Mouse (Mus musculus): ENCODE data around the gene Kank2.
A peak's percentile ranks its signal among the peaks of the same experiment; 100 is the strongest.

Gene Kank2

DNA sequence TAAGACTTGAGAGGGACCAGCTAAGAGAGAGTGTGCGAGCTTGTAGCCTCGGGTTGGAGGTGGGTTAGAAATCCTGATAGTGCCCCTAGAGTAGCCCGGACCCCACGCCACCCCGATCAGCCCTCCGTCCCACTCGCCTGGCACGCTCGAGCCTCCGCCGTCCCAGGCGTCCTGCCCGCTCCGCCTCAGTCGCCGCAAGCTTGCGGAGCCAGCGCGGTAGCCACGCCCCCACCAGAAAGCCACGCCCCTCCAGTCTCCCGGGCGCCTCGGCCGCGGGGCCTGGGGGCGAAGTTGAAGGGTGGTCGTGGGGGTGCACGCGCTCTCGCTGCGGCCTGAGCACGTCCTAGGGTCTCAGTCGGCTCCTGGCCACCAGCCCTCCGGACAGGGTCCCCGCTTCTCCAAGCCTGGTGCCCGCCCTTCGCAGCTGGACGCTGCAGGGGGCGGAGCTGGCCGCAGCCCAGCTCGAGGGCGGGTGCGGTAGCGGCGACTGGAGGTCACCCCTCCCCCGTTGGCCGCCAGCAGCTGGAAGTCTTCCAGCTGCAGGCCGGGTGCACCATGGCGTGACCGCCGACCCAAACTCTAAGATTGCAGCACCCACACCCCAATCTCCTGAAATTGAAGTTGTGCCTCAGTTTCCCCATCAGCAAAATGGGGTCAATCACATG lies at the start of gene Kank2:
Gene Kank2, minus strand, starts transcription at position 400 of the 665 bp plus-strand sequence.
- DNase-seq: peak; percentile 83

GRCm38 (mm10) chr9:21847926-21848325 lies 49.4 kb upstream of the Kank2 start:
- no peak for DNase-seq

DNA sequence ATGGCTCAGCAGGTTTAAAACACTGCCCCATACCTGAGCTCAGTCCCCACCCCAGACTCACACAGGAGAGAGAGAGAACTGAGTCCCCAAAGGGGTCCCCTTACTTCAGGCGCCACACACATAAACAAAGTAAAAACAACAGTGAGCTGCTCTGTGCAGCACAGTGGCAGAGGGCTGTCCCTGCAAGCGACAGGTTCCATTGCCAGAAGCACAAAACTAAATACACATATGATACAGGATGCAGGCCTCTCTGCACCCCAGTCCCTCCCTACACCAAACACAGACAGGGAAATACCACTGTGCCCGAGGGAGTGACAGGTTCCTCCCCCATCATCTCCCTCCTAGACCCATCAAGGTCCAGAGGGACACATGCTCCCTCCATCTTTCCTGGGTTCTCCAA lies 48.9 kb upstream of the Kank2 start:
- no peak for DNase-seq

GRCm38 (mm10) chr9:21846755-21847341 lies 48.3 kb upstream of the Kank2 start:
- no peak for DNase-seq

DNA sequence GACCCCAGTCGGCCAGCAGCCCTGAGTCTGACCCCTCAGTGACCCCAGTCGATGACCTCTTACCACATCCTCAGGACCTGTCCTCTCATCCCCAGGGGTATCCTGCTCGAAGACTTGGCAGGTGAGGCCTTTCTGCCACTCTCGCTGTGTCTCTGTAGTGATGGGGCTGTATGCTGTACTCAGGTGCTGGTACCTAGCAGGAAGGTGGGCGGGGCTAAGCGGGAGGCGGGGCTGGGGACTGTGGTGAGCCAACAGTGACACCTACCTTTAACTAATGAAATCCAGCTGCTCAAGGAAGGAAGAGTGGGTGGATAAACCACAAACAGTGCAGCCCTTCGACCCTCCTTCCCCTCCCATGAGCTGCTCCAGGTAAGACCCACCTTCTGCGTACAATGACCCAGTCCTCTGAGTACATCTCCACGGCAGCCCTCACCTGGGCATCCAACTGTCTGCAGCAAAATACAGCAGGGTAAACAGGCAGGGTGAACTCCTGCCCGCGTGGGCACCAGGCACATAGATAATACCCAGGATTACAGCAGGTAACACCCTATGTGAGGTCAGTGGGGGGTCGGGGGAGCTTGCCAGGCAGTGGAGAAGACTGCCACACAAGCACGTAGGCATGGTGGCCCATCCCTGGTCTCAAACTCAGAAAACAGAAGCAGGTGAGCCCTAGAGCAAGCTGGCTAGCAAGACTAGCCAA lies 47.0 kb upstream of the Kank2 start:
- no peak for DNase-seq

DNA sequence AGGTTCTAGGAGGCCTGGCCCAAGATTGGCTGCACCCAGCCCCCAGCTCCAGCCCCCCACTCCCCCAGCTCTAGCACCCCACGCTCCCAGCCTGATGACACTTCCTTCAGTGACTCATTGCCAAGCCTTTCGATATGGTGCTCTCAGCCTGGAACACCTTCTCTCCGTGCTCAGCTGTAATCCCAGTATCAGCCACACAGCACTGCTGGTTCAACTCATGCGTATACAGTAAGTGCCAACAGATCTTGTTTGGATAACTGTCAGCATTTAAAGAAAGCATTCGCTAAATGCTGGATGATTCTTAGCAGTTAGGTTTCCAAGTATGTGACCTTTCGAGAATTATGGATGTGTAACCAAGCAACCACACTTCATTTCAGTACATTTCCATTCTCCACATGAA lies 44.5 kb upstream of the Kank2 start:
- no peak for DNase-seq

DNA sequence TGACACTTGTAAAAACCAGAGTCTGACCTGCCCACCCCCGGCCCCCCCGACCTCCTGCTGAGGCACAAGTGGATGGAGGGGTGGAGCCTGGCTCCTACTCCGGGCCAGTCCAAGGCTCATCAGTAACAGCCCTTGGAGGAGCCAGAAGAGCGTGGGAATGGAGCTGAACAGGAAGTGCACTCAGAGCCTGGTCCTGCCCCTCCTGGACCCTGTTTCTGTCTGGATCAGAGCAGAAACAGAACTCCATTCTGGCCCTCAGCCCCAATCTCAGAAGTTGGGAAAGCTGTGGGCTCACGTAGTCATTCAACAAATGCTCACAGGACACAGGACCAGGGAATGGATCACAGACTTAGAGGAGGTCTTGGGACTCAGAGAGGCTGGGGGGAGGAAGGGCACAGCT lies 43.8 kb upstream of the Kank2 start:
- no peak for DNase-seq

GRCm38 (mm10) chr9:21841340-21841739 lies 42.8 kb upstream of the Kank2 start:
- no peak for DNase-seq

GRCm38 (mm10) chr9:21840115-21840787 lies 41.7 kb upstream of the Kank2 start:
- DNase-seq: peak; percentile 38

GRCm38 (mm10) chr9:21837690-21838089 lies 39.1 kb upstream of the Kank2 start:
- no peak for DNase-seq

DNA sequence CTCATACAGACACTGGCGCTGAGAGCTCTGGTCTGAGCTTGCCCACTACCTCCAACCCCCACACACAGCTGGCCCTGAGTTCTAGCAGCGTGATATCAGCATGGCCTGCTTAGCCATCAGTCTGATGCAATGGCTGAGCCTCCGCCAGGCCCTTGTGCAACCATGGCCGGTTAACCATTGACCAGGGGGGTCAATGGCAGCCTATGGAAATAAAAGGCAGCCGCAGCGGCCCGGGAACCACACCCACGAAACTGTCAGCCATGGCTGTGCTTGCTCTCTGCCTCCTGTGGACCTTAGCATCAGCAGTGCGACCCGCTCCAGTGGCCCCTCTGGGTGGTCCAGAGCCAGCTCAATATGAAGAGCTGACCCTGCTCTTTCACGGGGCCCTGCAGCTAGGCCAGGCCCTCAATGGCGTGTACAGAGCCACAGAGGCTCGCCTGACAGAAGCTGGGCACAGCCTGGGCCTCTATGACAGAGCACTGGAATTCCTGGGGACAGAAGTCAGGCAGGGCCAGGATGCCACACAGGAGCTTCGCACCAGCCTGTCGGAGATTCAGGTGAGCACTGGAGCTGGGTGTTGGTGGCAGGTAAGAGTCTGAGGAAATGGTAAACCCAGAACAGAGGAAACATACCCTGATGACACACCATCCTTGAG lies 36.8 kb upstream of the Kank2 start, which contains the start of gene Angptl8:
Gene Angptl8, plus strand, starts transcription at position 253 of the 655 bp plus-strand sequence.
- DNase-seq: no peak

GRCm38 (mm10) chr9:21831558-21832240 lies 33.2 kb upstream of the Kank2 start:
- DNase-seq: no peak

DNA sequence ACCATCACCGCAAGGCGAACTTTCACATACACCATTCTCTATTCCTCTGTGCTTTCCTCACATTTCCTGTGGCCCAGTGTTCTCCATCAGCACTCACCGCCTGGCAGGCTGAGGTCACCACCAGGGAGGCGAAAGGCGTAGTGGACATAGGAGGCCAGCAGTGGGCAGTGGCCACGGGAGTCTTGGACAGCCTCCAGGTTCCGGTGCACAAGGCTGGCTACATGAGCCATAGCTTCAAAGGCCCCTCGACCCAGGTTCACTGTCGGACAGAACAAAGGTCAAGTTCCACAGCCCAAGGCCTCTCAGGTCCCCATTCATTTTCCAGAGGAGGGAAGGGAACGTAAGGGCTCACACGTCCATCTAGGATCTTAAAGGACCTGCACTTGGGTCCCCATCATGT lies 32.4 kb upstream of the Kank2 start:
- no peak for DNase-seq

DNA sequence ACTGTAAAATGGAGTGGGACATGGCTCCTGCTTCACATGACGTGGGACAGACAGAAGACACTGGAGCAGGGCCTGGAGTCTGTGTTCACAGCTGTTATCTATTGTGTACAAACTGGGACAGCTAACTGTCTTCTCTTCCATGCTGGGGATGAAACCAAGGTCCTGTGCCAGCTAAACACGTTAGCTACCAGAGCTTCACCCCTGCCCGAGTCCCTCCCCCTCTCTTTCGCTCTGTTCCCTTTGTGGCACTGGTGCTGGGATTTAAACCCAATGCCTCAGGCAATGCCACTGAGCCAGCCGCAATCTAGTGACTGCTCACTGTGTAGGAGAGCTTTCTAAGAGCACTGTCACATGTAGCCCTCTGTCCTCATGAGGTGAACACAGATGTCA lies 31.9 kb upstream of the Kank2 start:
- DNase-seq: no peak

GRCm38 (mm10) chr9:21829834-21830460 lies 31.4 kb upstream of the Kank2 start:
- no peak for DNase-seq

- DNase-seq: no peak
Observed at GRCm38 (mm10) chr9:21824366-21824765, 25.8 kb upstream of the Kank2 start.

DNA sequence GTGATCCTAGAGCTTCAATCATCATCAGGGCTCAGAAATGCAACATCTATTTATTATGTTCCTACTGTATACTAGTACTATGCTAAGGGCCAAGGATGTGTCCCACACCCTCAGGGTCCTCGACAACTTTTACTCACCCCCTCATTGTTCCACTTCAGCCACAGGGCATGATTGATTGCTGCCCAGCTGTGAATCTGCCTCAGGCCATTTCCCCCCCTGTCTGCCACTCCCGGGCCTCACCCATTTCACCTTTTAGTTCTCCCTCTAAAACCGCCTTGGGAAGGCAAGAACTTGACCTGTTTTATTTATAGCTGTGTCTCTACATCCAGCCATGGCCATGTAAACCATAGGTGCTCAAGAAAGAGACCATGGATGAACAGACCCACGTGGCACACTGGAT lies 25.4 kb upstream of the Kank2 start:
- no peak for DNase-seq

DNA sequence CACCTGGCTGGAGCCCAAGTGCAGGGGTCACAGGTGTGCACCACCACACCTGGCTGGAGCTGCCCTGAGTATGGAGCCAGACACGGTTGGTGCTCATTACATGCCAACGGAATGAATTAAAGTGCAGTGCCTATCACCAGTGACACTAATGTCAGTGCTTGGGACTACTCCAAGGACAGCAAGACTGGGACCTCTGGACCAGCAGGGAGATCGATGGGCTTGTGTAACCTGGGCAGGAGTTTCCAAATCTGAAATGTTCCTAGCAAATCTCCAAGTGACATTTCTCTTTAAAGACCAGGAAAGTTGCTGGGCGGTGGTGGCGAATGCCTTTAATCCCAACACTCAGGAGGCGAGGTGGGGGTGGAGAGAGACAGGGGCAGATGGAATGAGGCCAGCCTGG lies 24.1 kb upstream of the Kank2 start:
- no peak for DNase-seq

GRCm38 (mm10) chr9:21820183-21820582 lies 21.6 kb upstream of the Kank2 start:
- DNase-seq: no peak

- no peak for DNase-seq
Observed at GRCm38 (mm10) chr9:21819181-21819729, 20.7 kb upstream of the Kank2 start.

DNA sequence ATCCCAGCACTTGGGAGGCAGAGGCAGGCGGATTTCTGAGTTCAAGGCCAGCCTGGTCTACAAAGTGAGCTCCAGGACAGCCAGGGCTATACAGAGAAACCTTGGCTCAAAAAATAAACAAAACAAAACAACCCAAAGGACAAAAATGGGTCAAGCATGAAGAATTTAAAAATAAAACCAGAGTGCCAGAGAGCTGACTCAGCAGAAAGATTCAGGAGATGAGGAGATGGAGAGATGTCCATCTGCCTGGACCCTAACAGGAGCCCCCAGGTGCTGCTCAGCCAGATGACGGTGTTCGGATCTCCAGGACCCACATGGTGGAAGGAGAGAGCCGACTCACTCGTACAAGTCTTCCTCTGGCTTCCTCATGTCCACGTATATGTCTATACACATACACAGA lies 20.0 kb upstream of the Kank2 start:
- DNase-seq: no peak

DNA sequence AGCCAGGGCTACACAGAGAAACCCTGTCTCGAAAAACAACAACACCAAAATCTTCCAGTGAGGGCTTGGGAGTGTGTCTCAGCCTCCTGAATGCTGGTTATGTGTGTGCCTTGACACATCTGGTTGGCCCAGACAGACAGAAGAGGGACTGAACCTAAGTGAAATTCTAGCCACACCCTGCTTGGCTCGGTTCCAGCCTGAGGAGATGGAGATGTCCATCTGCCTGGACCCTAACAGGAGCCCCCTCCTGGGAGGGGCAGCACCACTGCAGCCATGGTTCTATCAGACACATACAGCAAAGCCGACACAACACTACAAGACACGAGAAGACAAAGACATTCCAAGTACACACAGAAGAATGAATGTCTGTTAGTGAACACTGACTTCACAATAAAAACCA lies 19.6 kb upstream of the Kank2 start:
- DNase-seq: no peak

Measured in thymus, postnatal 25 days (tissue).